Comparison of ENCODE assay signal across 8 mouse cellular contexts in genomic region chr6:87542027-87542426, GRCm38 (mm10). TPM values are rescaled to one million over a fixed set of nuclear protein-coding genes. Genes with fewer than 3 reads are reported as not detected.
DNase-seq lines count a peak whose midpoint lies in the region; ATAC-seq and TF ChIP-seq lines count a peak whose summit lies in the region.

No protein-coding gene starts in this region.

- H3K36me3 ChIP-seq in hindbrain, postnatal 0 days (ENCODE audit: insufficient read depth, low read length), result no peaks in the 10 kb centered on the region

- no peak overlapping the region for H3K4me3 ChIP-seq in lung, adult 2 months (replicated peaks; ENCODE audit: extremely low read depth, low read depth, low read length)
- no peak overlapping the region for H3K4me3 ChIP-seq in hindbrain, postnatal 0 days (ENCODE audit: low read length)

- DNase-seq in adrenal gland, adult (ENCODE audit: inconsistent age in 2 of 2, low spot score in 1 of 2), result peak; percentile 40 to 63
- DNase-seq in adrenal gland, postnatal 4 days (ENCODE audit: low spot score in 2 of 2), result no peak
- DNase-seq in heart, postnatal 10 days, result peak; percentile 41 to 45
- peak; percentile 44 for DNase-seq in lung, adult 2 months
- DNase-seq in spleen, postnatal 36 days (ENCODE audit: low spot score in 2 of 2), result peak; percentile 87 to 88
- DNase-seq in hindbrain, postnatal 0 days (ENCODE audit: low spot score), result no peak
- no peak for DNase-seq in retina, postnatal 1 day

- 0 out of 2 replicates have a peak, but pooled peaks cover 7% of the 10 kb centered on the region for H3K9me3 ChIP-seq in hindbrain, postnatal 0 days (ENCODE audit: low read length)

- H3K9ac ChIP-seq in hindbrain, postnatal 0 days (replicated peaks; ENCODE audit: low read length), result no peak overlapping the region

- H3K27ac ChIP-seq in hindbrain, postnatal 0 days, result no peak overlapping the region

- ATAC-seq in activated CD4-positive, CD25-positive, alpha-beta regulatory T cell, adult 4 months, result peak; percentile 89
- ATAC-seq in hindbrain, postnatal 0 days, result no peak

- H3K4me2 ChIP-seq in hindbrain, postnatal 0 days (ENCODE audit: low read depth, low read length), result no peak overlapping the region

- no peak for TF ChIP-seq CTCF in lung, adult 2 months (IDR thresholded peaks at IDR 0.05; ENCODE audit: insufficient read depth, low read length)
- no peak for TF ChIP-seq CTCF in hindbrain, postnatal 0 days (IDR thresholded peaks at IDR 0.05; ENCODE audit: low read depth)

- peaks cover 5% of the 10 kb centered on the region; the same call in 1 of the 2 replicates for H3K4me1 ChIP-seq in lung, adult 2 months (ENCODE audit: control insufficient read depth, insufficient read depth, low read length)
- H3K4me1 ChIP-seq in hindbrain, postnatal 0 days (ENCODE audit: insufficient read depth, low read length), result no peaks in the 10 kb centered on the region

- no peaks in the 10 kb centered on the region for H3K27me3 ChIP-seq in hindbrain, postnatal 0 days (ENCODE audit: insufficient read depth, low read length)

- no peak for TF ChIP-seq POLR2A in lung, adult 2 months (IDR thresholded peaks at IDR 0.05; ENCODE audit: borderline replicate concordance, extremely low read depth, low read depth, low read length)

- WGBS in lung, adult 2 months, result 17% methylated on average over 9 of the region's 9 CpGs
- 70% methylated on average over 9 of the region's 9 CpGs for WGBS in hindbrain, postnatal 0 days

- intact Hi-C loops in heart, postnatal 10 days (cut with DNase I), result no loop called here

RNA-seq across cellular contexts. Expression of gene Arhgap25, which starts 9.0 kb away (rescaled TPM):
- 1 to 10 TPM; 5.8 to 6.1 TPM for total RNA-seq in adrenal gland, postnatal 4 days (2021)
- 10 to 100 TPM; 76.6 to 80.0 TPM for polyA plus RNA-seq in activated CD4-positive, CD25-positive, alpha-beta regulatory T cell, adult 4 months (2017; shearing (Covaris generic))
- 1 to 10 TPM; 5.2 to 6.5 TPM for total RNA-seq in heart, postnatal 10 days (2021)
- polyA plus RNA-seq in lung, adult 2 months (2012; rRNA removed), result 4.5 and 6.6 TPM in 2 replicates
- total RNA-seq in hindbrain, postnatal 0 days (2014; rRNA removed), result 1.3 and 1.9 TPM in 2 replicates
- polyA plus RNA-seq in hindbrain, postnatal 0 days (2015; fragmentation: Nextera tagmentation; extraction: Ambion mirVana), result 1.8 and 1.9 TPM in 2 replicates

RNA-seq across cellular contexts. Expression of gene Prokr1, which starts 48.5 kb away (rescaled TPM):
- 1 to 10 TPM; 1.7 to 1.9 TPM for total RNA-seq in adrenal gland, postnatal 4 days (2021)
- polyA plus RNA-seq in activated CD4-positive, CD25-positive, alpha-beta regulatory T cell, adult 4 months (2017; shearing (Covaris generic)), result not detected
- 1 to 10 TPM in 1 of 2 experiments, under 1 TPM in 1; 0.97 to 1.2 TPM for total RNA-seq in heart, postnatal 10 days (2021)
- 0.41 and 0.83 TPM in 2 replicates for polyA plus RNA-seq in lung, adult 2 months (2012; rRNA removed)
- 3.6 and 4.5 TPM in 2 replicates for total RNA-seq in hindbrain, postnatal 0 days (2014; rRNA removed)
- polyA plus RNA-seq in hindbrain, postnatal 0 days (2015; fragmentation: Nextera tagmentation; extraction: Ambion mirVana), result 0.89 and 1.0 TPM in 2 replicates

Comparison
In these comparisons a context has a peak if more than half of its experiments do, and no peak if none do; other contexts are left out.
1. DNase-seq: peak in adrenal gland, adult (2 of 2), heart, postnatal 10 days (2 of 2), lung, adult 2 months (single experiment) and spleen, postnatal 36 days (2 of 2); none in adrenal gland, postnatal 4 days (0 of 2), hindbrain, postnatal 0 days (single experiment) and retina, postnatal 1 day (single experiment).